Mouse (Mus musculus): ENCODE data around the gene Dnajb5. TPM values are rescaled to one million over a fixed set of nuclear protein-coding genes. Genes with fewer than 3 reads are reported as not detected.

The Dnajb5 gene
- polyA plus RNA-seq, 1 experiment from 2014 or later: 82.4 TPM

DNA sequence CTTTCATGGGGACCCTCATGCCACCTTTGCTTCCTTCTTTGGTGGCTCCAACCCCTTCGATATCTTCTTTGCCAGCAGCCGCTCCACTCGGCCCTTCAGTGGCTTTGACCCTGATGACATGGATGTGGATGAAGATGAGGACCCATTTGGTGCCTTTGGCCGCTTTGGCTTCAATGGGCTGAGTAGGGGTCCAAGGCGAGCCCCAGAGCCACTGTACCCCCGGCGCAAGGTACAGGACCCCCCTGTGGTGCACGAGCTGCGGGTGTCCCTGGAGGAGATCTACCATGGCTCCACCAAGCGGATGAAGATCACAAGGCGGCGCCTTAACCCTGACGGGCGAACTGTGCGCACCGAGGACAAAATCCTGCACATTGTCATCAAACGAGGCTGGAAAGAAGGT, 7.0 kb downstream of the Dnajb5 start:
- H3K36me3 ChIP-seq (ENCODE audit: control insufficient read depth, insufficient read depth): peaks cover 23% of the 10 kb centered on the region
- H3K4me3 ChIP-seq (replicated peaks; ENCODE audit: low read length): no peak overlapping the region
- no peaks in the 10 kb centered on the region for H3K9me3 ChIP-seq (ENCODE audit: control insufficient read depth, low read length)
- 93% methylated on average over 17 of the region's 17 CpGs for WGBS
- no peak overlapping the region for H3K4me2 ChIP-seq (ENCODE audit: low read length)
- peaks cover 36% of the 10 kb centered on the region for H3K4me1 ChIP-seq (replicated peaks; ENCODE audit: control insufficient read depth, insufficient read depth, low read length)
- H3K9ac ChIP-seq (replicated peaks; ENCODE audit: low read depth, low read length): no peak overlapping the region
- H3K27ac ChIP-seq (ENCODE audit: low read length): no peak overlapping the region
- no peaks in the 10 kb centered on the region for H3K27me3 ChIP-seq (replicated peaks; ENCODE audit: control insufficient read depth, insufficient read depth, low read length)
- ATAC-seq: no peak

DNA sequence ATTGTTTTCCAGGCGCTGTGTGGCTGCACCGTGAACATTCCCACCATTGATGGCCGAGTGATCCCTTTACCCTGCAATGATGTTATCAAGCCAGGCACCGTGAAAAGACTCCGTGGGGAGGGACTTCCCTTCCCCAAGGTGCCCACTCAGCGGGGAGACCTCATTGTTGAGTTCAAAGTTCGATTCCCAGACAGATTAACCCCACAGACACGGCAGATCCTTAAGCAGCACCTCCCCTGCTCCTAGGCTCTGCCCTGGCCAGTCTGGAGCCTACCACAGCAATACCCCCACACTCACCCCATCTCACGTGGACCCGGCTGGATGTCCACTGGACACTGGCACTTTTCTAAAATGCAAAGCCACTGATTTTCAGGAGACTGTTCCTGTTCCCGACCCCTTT, 7.7 kb downstream of the Dnajb5 start:
- 73% methylated on average over 11 of the region's 11 CpGs for WGBS
- no peak for ATAC-seq
- H3K27me3 ChIP-seq (replicated peaks; ENCODE audit: control insufficient read depth, insufficient read depth, low read length): no peaks in the 10 kb centered on the region
- no peak overlapping the region for H3K9ac ChIP-seq (replicated peaks; ENCODE audit: low read depth, low read length)
- H3K4me1 ChIP-seq (replicated peaks; ENCODE audit: control insufficient read depth, insufficient read depth, low read length): peaks cover 28% of the 10 kb centered on the region
- H3K9me3 ChIP-seq (ENCODE audit: control insufficient read depth, low read length): no peaks in the 10 kb centered on the region
- peaks cover 23% of the 10 kb centered on the region for H3K36me3 ChIP-seq (ENCODE audit: control insufficient read depth, insufficient read depth)
- H3K4me2 ChIP-seq (ENCODE audit: low read length): no peak overlapping the region
- no peak overlapping the region for H3K27ac ChIP-seq (ENCODE audit: low read length)
- H3K4me3 ChIP-seq (replicated peaks; ENCODE audit: low read length): no peak overlapping the region

DNA sequence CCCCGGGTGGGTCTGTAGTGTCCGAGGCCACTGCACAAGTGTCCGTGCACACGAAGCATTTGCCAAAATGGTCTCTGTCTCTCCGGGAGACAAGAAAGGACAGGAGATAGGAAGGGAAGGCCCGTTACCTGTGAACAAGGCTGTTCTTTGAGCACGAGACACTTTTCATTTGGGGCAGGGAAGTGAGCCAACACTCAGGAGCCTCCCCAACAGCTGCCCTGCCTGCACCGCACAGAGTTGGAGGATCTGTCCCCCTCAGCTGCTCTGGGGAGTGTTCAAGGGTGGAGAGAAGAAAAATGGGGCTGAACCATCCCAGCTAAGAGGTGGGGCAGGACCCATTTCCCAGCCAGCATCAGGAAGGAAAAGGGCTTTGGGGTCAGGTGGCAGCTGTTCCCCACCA, 8.4 kb downstream of the Dnajb5 start:
- no peak overlapping the region for H3K27ac ChIP-seq (ENCODE audit: low read length)
- H3K4me3 ChIP-seq (replicated peaks; ENCODE audit: low read length): no peak overlapping the region
- no peaks in the 10 kb centered on the region for H3K9me3 ChIP-seq (ENCODE audit: control insufficient read depth, low read length)
- ATAC-seq: no peak
- WGBS: 87% methylated on average over 8 of the region's 8 CpGs
- no peak overlapping the region for H3K9ac ChIP-seq (replicated peaks; ENCODE audit: low read depth, low read length)
- H3K4me1 ChIP-seq (replicated peaks; ENCODE audit: control insufficient read depth, insufficient read depth, low read length): peaks cover 22% of the 10 kb centered on the region
- no peaks in the 10 kb centered on the region for H3K27me3 ChIP-seq (replicated peaks; ENCODE audit: control insufficient read depth, insufficient read depth, low read length)
- H3K4me2 ChIP-seq (ENCODE audit: low read length): no peak overlapping the region
- peaks cover 23% of the 10 kb centered on the region for H3K36me3 ChIP-seq (ENCODE audit: control insufficient read depth, insufficient read depth)

DNA sequence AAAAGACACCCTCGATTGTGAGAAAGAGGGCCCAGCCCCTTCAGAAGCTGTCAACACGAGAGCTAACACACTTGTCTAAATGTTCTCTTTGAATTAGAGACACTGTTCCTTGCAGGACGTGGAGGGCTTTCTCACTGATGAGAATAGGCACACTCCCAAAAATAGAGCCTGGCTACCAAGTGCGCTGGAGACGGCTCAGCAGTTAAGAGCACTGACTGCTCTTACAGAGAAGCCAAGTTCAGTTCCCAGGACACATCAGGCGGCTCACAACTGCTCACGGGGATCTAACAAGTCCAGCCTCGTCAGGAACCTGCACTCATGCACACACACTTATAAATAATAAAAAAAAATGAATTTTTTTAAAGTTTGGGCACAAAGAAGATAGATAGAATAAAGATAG, 9.3 kb downstream of the Dnajb5 start:
- ATAC-seq: no peak

DNA sequence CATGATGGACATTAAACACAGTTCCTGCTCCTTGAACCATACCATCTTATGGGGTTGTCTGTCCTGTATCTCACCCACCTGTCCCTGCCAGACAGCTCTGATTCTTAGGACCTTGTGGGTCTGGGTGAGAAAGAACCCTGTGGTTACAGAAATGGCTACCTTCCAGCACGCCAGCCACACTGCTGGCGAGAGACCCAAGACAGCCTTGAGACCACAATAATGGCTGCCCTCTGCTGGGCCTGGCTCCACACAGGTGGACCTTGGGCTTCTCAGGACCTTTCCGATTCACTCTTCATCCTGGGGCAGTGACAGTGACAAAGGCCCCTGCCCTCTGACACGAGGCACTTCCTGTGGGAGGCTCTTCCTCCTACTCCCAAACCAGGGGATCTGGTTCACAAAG, 9.8 kb downstream of the Dnajb5 start:
- Histone ChIP-seq H3K36me3 (ENCODE audit: control insufficient read depth, insufficient read depth) (peaks cover 23% of the 10 kb centered on the region), H3K9me3 (ENCODE audit: control insufficient read depth, low read length) (no peaks in the 10 kb centered on the region), H3K4me2 (ENCODE audit: low read length) (no peak overlapping the region), H3K9ac (replicated peaks; ENCODE audit: low read depth, low read length) (no peak overlapping the region), H3K4me1 (replicated peaks; ENCODE audit: control insufficient read depth, insufficient read depth, low read length) (peaks cover 8% of the 10 kb centered on the region), H3K27ac (ENCODE audit: low read length) (no peak overlapping the region), H3K4me3 (replicated peaks; ENCODE audit: low read length) (no peak overlapping the region), H3K27me3 (replicated peaks; ENCODE audit: control insufficient read depth, insufficient read depth, low read length) (no peaks in the 10 kb centered on the region)
- ATAC-seq: no peak
- WGBS: 73% methylated on average over 4 of the region's 4 CpGs

More for the DNA sequence above, 9.3 kb downstream of the Dnajb5 start:
- Histone ChIP-seq H3K9me3 (ENCODE audit: control insufficient read depth, low read length) (no peaks in the 10 kb centered on the region), H3K27ac (ENCODE audit: low read length) (no peak overlapping the region), H3K27me3 (replicated peaks; ENCODE audit: control insufficient read depth, insufficient read depth, low read length) (no peaks in the 10 kb centered on the region), H3K4me3 (replicated peaks; ENCODE audit: low read length) (no peak overlapping the region), H3K4me1 (replicated peaks; ENCODE audit: control insufficient read depth, insufficient read depth, low read length) (peaks cover 12% of the 10 kb centered on the region), H3K4me2 (ENCODE audit: low read length) (no peak overlapping the region), H3K9ac (replicated peaks; ENCODE audit: low read depth, low read length) (no peak overlapping the region), H3K36me3 (ENCODE audit: control insufficient read depth, insufficient read depth) (peaks cover 23% of the 10 kb centered on the region)
- WGBS: 67% methylated on average over 8 of the region's 8 CpGs

DNA sequence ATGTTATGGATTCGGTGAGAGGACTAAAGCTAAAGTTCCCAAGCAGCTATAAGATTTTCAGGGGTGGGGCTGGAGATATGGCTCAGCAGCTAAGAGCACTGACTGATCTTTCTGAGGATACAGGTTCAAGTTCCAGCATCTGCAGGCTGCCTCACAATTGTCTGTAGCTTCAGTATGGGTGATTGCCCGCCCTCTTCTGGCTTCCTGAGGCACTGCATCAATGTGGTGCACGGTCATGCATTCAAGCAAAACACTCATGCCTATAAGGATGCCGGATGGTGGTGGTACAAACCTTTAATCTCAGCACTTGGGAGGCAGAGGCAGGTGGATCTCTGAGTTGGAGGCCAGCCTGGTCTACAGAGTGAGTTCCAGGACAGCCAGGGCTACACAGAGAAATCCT, 12.0 kb downstream of the Dnajb5 start:
- Histone ChIP-seq H3K27me3 (replicated peaks; ENCODE audit: control insufficient read depth, insufficient read depth, low read length) (no peaks in the 10 kb centered on the region), H3K36me3 (ENCODE audit: control insufficient read depth, insufficient read depth) (peaks cover 14% of the 10 kb centered on the region), H3K9ac (replicated peaks; ENCODE audit: low read depth, low read length) (no peak overlapping the region), H3K4me1 (replicated peaks; ENCODE audit: control insufficient read depth, insufficient read depth, low read length) (peaks cover 6% of the 10 kb centered on the region; the same call in 1 of the 2 replicates), H3K4me2 (ENCODE audit: low read length) (no peak overlapping the region), H3K27ac (ENCODE audit: low read length) (no peak overlapping the region), H3K4me3 (replicated peaks; ENCODE audit: low read length) (no peak overlapping the region), H3K9me3 (ENCODE audit: control insufficient read depth, low read length) (no peaks in the 10 kb centered on the region)
- ATAC-seq: 0 out of 2 replicates have a peak, but pooled peaks have one; percentile 21
- WGBS: 30% methylated on average over 4 of the region's 4 CpGs

DNA sequence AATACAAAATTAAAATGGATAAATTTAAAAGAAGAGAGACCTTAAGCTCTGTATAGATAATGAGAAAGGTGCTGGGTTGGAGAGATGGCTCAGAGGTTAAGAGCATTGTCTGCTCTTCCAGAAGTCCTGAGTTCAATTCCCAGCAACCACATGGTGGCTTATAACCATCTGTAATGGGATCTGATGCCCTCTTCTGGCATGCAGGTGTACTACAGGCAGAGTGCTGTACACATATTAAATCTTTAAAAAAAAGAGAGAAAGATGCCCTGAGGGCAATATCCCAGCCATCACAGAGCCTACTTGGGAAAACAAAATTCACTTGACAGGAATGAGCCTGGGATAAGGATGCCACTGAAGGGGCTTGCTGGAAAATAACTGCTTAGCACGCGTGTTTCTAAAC, 13.9 kb downstream of the Dnajb5 start:
- no peak for ATAC-seq
- Histone ChIP-seq H3K27ac (ENCODE audit: low read length) (no peak overlapping the region), H3K4me1 (replicated peaks; ENCODE audit: control insufficient read depth, insufficient read depth, low read length) (peaks cover 6% of the 10 kb centered on the region; the same call in 1 of the 2 replicates), H3K4me3 (replicated peaks; ENCODE audit: low read length) (no peak overlapping the region), H3K4me2 (ENCODE audit: low read length) (no peak overlapping the region), H3K27me3 (replicated peaks; ENCODE audit: control insufficient read depth, insufficient read depth, low read length) (no peaks in the 10 kb centered on the region), H3K9ac (replicated peaks; ENCODE audit: low read depth, low read length) (no peak overlapping the region), H3K36me3 (ENCODE audit: control insufficient read depth, insufficient read depth) (no peaks in the 10 kb centered on the region), H3K9me3 (ENCODE audit: control insufficient read depth, low read length) (no peaks in the 10 kb centered on the region)
- WGBS: 94% methylated on average over 2 of the region's 2 CpGs

DNA sequence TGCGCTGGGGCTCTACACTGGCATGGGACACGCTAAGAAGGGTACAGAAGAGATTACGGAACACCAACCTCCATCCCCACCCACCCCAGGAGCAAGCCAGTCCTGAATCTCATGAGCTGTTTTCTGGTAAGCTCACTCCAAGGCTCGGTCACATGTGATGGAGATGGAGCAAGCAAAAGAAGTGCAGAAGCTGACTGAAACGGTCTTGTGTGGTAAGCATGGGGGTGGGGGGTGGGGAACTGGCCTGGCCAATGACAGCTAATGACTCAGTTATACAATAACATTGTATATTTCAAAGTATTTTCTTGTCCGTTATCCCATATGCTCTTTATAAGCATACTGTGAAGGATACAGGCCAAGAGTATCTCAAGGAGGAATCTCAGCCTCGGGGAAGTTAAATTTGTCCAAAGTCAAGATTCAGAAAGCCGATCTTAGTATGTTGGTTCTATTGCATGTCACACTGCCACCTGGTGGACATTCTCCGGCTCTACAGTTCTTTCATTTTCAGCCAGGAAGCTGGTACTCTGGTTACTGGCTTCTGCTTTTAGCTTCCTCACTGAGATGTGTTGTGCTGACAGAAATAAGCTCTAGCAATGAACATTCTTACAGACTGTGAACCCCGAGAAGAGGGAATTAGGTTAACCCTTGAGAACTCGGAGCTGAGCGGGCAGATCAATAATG, 15.6 kb downstream of the Dnajb5 start:
- no peak overlapping the region for H3K9ac ChIP-seq (replicated peaks; ENCODE audit: low read depth, low read length)
- H3K36me3 ChIP-seq (ENCODE audit: control insufficient read depth, insufficient read depth): no peaks in the 10 kb centered on the region
- H3K9me3 ChIP-seq (ENCODE audit: control insufficient read depth, low read length): no peaks in the 10 kb centered on the region
- peak; percentile 39 for ATAC-seq
- H3K4me1 ChIP-seq (replicated peaks; ENCODE audit: control insufficient read depth, insufficient read depth, low read length): peaks cover 6% of the 10 kb centered on the region; the same call in 1 of the 2 replicates
- no peaks in the 10 kb centered on the region for H3K27me3 ChIP-seq (replicated peaks; ENCODE audit: control insufficient read depth, insufficient read depth, low read length)
- 16% methylated on average over 12 of the region's 12 CpGs for WGBS
- H3K27ac ChIP-seq (ENCODE audit: low read length): no peak overlapping the region
- peak overlapping the region; percentile 24; the same call in 1 of the 2 replicates for H3K4me2 ChIP-seq (ENCODE audit: low read length)
- H3K4me3 ChIP-seq (replicated peaks; ENCODE audit: low read length): no peak overlapping the region

DNA sequence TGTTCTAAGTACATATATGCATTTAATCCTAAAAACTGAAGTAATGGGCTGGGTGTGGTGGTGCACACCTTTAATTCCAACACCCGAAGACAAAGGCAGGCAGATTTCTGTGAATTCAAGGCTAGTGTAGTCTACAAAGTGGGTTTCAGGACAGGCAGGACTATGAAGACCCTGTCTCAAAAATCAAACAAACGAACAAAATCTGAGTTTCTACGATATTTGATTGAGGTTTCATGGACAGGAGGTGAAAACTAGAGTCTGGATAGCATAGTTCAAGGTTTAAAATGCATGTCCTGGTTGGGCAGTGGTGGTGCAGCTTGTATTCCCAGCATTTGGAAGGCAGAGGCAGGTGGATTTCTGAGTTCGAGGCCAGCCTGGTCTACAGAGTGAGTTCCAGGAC, 19.7 kb downstream of the Dnajb5 start, which contains the start of gene 1700022I11Rik:
Gene 1700022I11Rik, plus strand, starts transcription at position 301 of the 400 bp plus-strand sequence.
- no peak within 1 kb of the TSS for H3K4me2 ChIP-seq (ENCODE audit: low read length)
- no peaks in the 10 kb centered on the region for H3K27me3 ChIP-seq (replicated peaks; ENCODE audit: control insufficient read depth, insufficient read depth, low read length)
- no peak for ATAC-seq
- no peak within 1 kb of the TSS for H3K27ac ChIP-seq (ENCODE audit: low read length)
- H3K4me3 ChIP-seq (replicated peaks; ENCODE audit: low read length): no peak within 1 kb of the TSS
- peaks cover 6% of the 10 kb centered on the region; the same call in 1 of the 2 replicates for H3K4me1 ChIP-seq (replicated peaks; ENCODE audit: control insufficient read depth, insufficient read depth, low read length)
- WGBS: 95% methylated on average over 4 of the region's 4 CpGs
- H3K9me3 ChIP-seq (ENCODE audit: control insufficient read depth, low read length): no peaks in the 10 kb centered on the region
- H3K36me3 ChIP-seq (ENCODE audit: control insufficient read depth, insufficient read depth): no peaks in the 10 kb centered on the region
- H3K9ac ChIP-seq (replicated peaks; ENCODE audit: low read depth, low read length): no peak within 1 kb of the TSS
